Mouse (Mus musculus): ENCODE measurements around the gene Pex26. TPM values are rescaled to one million over a fixed set of nuclear protein-coding genes. Genes with fewer than 3 reads are reported as not detected.
A peak's percentile ranks its signal among the peaks of the same experiment; 100 is the strongest.

The Pex26 gene
- polyA plus RNA-seq, 1 experiment from 2014 or later, result 1.2 TPM

- no peaks in the 10 kb centered on the region for H3K36me3 ChIP-seq (ENCODE audit: inconsistent target)
- no peak overlapping the region for H3K4me3 ChIP-seq (ENCODE audit: inconsistent target)
- no peaks in the 10 kb centered on the region for H3K79me2 ChIP-seq (ENCODE audit: inconsistent target)
- WGBS (ENCODE audit: missing documents), result 93% methylated on average over 7 of the region's 7 CpGs
- H3K27ac ChIP-seq, result no peak overlapping the region
Observed at GRCm38 (mm10) chr6:121177118-121177708, 6.3 kb upstream of the Pex26 start.

GRCm38 (mm10) chr6:121178700-121179358, 4.6 kb upstream of the Pex26 start:
- Histone ChIP-seq H3K4me3 (ENCODE audit: inconsistent target) (no peak overlapping the region), H3K36me3 (ENCODE audit: inconsistent target) (no peaks in the 10 kb centered on the region), H3K27ac (no peak overlapping the region), H3K79me2 (ENCODE audit: inconsistent target) (no peaks in the 10 kb centered on the region)
- 75% methylated on average over 6 of the region's 7 CpGs for WGBS (ENCODE audit: missing documents)

- H3K4me3 ChIP-seq (ENCODE audit: inconsistent target), result no peak overlapping the region
- no peaks in the 10 kb centered on the region for H3K36me3 ChIP-seq (ENCODE audit: inconsistent target)
- no peaks in the 10 kb centered on the region for H3K79me2 ChIP-seq (ENCODE audit: inconsistent target)
- 53% methylated on average over 7 of the region's 7 CpGs for WGBS (ENCODE audit: missing documents)
- no peak overlapping the region for H3K27ac ChIP-seq
Observed at GRCm38 (mm10) chr6:121179846-121180245, 3.6 kb upstream of the Pex26 start.

- peaks cover 4% of the 10 kb centered on the region; the same call in 1 of the 2 replicates for H3K36me3 ChIP-seq (ENCODE audit: inconsistent target)
- no peak overlapping the region for H3K27ac ChIP-seq
- peak overlapping the region; percentile 73 for H3K4me3 ChIP-seq (ENCODE audit: inconsistent target)
- no peaks in the 10 kb centered on the region for H3K79me2 ChIP-seq (ENCODE audit: inconsistent target)
- WGBS (ENCODE audit: missing documents), result 2% methylated on average over 35 of the region's 35 CpGs
Observed at GRCm38 (mm10) chr6:121184198-121185140, 1.0 kb downstream of the Pex26 start.

- H3K79me2 ChIP-seq (ENCODE audit: inconsistent target), result no peaks in the 10 kb centered on the region
- H3K36me3 ChIP-seq (ENCODE audit: inconsistent target), result peaks cover 4% of the 10 kb centered on the region; the same call in 1 of the 2 replicates
- H3K4me3 ChIP-seq (ENCODE audit: inconsistent target), result no peak overlapping the region
- no peak overlapping the region for H3K27ac ChIP-seq
- 89% methylated on average over 8 of the region's 8 CpGs for WGBS (ENCODE audit: missing documents)
Observed at GRCm38 (mm10) chr6:121185232-121185631, 1.8 kb downstream of the Pex26 start.

GRCm38 (mm10) chr6:121191261-121192009, 8.0 kb downstream of the Pex26 start:
- Histone ChIP-seq H3K36me3 (ENCODE audit: inconsistent target) (peaks cover 4% of the 10 kb centered on the region; the same call in 1 of the 2 replicates), H3K4me3 (ENCODE audit: inconsistent target) (no peak overlapping the region), H3K27ac (no peak overlapping the region), H3K79me2 (ENCODE audit: inconsistent target) (no peaks in the 10 kb centered on the region)
- WGBS (ENCODE audit: missing documents), result 27% methylated on average over 11 of the region's 11 CpGs

- Histone ChIP-seq H3K27ac (no peak overlapping the region), H3K4me3 (ENCODE audit: inconsistent target) (no peak overlapping the region), H3K36me3 (ENCODE audit: inconsistent target) (no peaks in the 10 kb centered on the region), H3K79me2 (ENCODE audit: inconsistent target) (no peaks in the 10 kb centered on the region)
- WGBS (ENCODE audit: missing documents), result 97% methylated on average over 13 of the region's 13 CpGs
Observed at GRCm38 (mm10) chr6:121194061-121194955, 10.8 kb downstream of the Pex26 start.

GRCm38 (mm10) chr6:121194956-121195731, 11.7 kb downstream of the Pex26 start:
- H3K36me3 ChIP-seq (ENCODE audit: inconsistent target), result no peaks in the 10 kb centered on the region
- no peak overlapping the region for H3K27ac ChIP-seq
- WGBS (ENCODE audit: missing documents), result 96% methylated on average over 14 of the region's 14 CpGs
- no peaks in the 10 kb centered on the region for H3K79me2 ChIP-seq (ENCODE audit: inconsistent target)
- no peak overlapping the region for H3K4me3 ChIP-seq (ENCODE audit: inconsistent target)

- H3K27ac ChIP-seq, result no peak overlapping the region
- no peaks in the 10 kb centered on the region for H3K79me2 ChIP-seq (ENCODE audit: inconsistent target)
- no peaks in the 10 kb centered on the region for H3K36me3 ChIP-seq (ENCODE audit: inconsistent target)
- no peak overlapping the region for H3K4me3 ChIP-seq (ENCODE audit: inconsistent target)
- WGBS (ENCODE audit: missing documents), result 97% methylated on average over 9 of the region's 9 CpGs
Observed at GRCm38 (mm10) chr6:121197807-121198365, 14.4 kb downstream of the Pex26 start.

- WGBS (ENCODE audit: missing documents), result 63% methylated on average over 1 of the region's 4 CpGs
Observed at GRCm38 (mm10) chr6:121200458-121200857, 17.0 kb downstream of the Pex26 start.

GRCm38 (mm10) chr6:121202026-121202425, 18.6 kb downstream of the Pex26 start:
- no peaks in the 10 kb centered on the region for H3K79me2 ChIP-seq (ENCODE audit: inconsistent target)
- whole genome bisulfite sequencing (ENCODE audit: missing documents), result 98% methylated on average over 5 of the region's 5 CpGs
- no peak overlapping the region for H3K4me3 ChIP-seq (ENCODE audit: inconsistent target)
- H3K36me3 ChIP-seq (ENCODE audit: inconsistent target), result no peaks in the 10 kb centered on the region
- no peak overlapping the region for H3K27ac ChIP-seq

More at GRCm38 (mm10) chr6:121200458-121200857, 17.0 kb downstream of the Pex26 start:
- Histone ChIP-seq H3K4me3 (ENCODE audit: inconsistent target) (no peak overlapping the region), H3K36me3 (ENCODE audit: inconsistent target) (no peaks in the 10 kb centered on the region), H3K79me2 (ENCODE audit: inconsistent target) (no peaks in the 10 kb centered on the region), H3K27ac (no peak overlapping the region)

- no peak overlapping the region for H3K4me3 ChIP-seq (ENCODE audit: inconsistent target)
- no peak overlapping the region for H3K27ac ChIP-seq
- 93% methylated on average over 5 of the region's 5 CpGs for WGBS (ENCODE audit: missing documents)
- H3K79me2 ChIP-seq (ENCODE audit: inconsistent target), result no peaks in the 10 kb centered on the region
- no peaks in the 10 kb centered on the region for H3K36me3 ChIP-seq (ENCODE audit: inconsistent target)
Observed at GRCm38 (mm10) chr6:121206481-121206880, 23.0 kb downstream of the Pex26 start.

Measured in macrophage (primary cell).